Mouse (Mus musculus): ENCODE measurements at regions not wholly inside any gene's neighbourhood (a gene's known extent, or its start where the extent isn't known, plus 50 kb on each side); places are given as distances from the start of the nearest gene placed in this dataset.

GRCm38 (mm10) chr7:137745991-137746390, 308.6 kb downstream of the Glrx3 start:
- TF ChIP-seq CTCF (IDR thresholded peaks at IDR 0.05; ENCODE audit: control insufficient read depth, insufficient read depth, low read length) (no peak), POLR2A (IDR thresholded peaks at IDR 0.05; ENCODE audit: borderline replicate concordance, control insufficient read depth, low read depth, low read length) (no peak)

Data from bone marrow, adult 2 months (tissue).